Mouse (Mus musculus): ENCODE measurements around the gene Clec4n.
"Not testable (repeated sequence)": the region's sequence is repeated elsewhere in the genome, so short reads cannot be mapped to it uniquely, and the experiment has no call there.

Gene Clec4n

DNA sequence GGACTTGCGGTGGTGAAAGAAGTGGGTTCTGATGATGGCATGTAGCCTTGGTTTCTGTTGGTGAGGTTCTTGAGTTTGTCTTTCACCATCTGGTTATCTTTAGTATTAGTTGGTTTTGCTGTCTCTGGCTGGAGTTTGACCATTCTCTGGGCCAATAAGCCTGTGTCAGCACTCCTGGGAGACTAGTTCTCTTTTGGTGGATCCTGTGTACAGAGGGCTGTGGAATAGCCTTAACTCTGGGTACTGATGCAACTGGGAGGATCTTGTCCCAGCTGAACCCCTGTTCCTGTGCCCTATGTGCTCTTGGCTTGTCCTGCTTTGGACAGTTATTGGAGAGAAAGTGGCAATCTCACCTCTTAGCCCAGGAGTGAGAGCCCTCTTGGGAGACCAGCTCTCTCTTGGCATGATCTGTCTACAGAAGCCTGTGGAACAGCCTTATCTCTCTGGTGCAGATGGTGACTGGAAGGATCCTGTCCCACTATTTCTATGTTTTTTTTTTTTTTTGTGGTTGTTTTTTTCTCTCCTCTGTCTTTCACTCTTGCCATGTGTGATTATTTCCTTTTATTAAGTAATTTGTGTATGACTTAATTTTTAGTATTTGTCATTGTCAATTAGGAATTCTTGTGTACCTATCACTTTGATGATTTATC lies 63.2 kb downstream of the Clec4n start:
- no peak for DNase-seq (ENCODE audit: inconsistent ontology term)

GRCm38 (mm10) chr6:123293509-123293908 lies 63.9 kb downstream of the Clec4n start:
- not testable (repeated sequence) for DNase-seq (ENCODE audit: inconsistent ontology term)

Measured in Muller cell, postnatal 12 days (primary cell).